Mouse (Mus musculus): ENCODE results near the gene Vmn1r200.

GRCm38 (mm10) chr13:22390073-22390472, at the start of gene Vmn1r200:
- no peak for TF ChIP-seq CTCF (IDR thresholded peaks at IDR 0.05; ENCODE audit: extremely low read depth, insufficient read length, insufficient replicate concordance, low read depth, low read length)
- TF ChIP-seq POLR2A (IDR thresholded peaks at IDR 0.05; ENCODE audit: low read depth, low read length), result no peak

Measured in small intestine, adult 2 months (tissue).